Mouse (Mus musculus): ENCODE data around the gene Nxpe5. TPM values are rescaled to one million over a fixed set of nuclear protein-coding genes. Genes with fewer than 3 reads are reported as not detected.

The Nxpe5 gene
- polyA plus RNA-seq, 1 experiment from 2014 or later, result not detected

GRCm38 (mm10) chr5:138219864-138220263 lies 5.8 kb upstream of the Nxpe5 start:
- H3K36me3 ChIP-seq, result no peaks in the 10 kb centered on the region
- no peak overlapping the region for H3K27ac ChIP-seq
- no peaks in the 10 kb centered on the region for H3K4me1 ChIP-seq
- no peaks in the 10 kb centered on the region for H3K27me3 ChIP-seq
- WGBS, result 59% methylated on average over 2 of the region's 2 CpGs
- ATAC-seq (ENCODE audit: insufficient number of reproducible peaks, low FRiP score, low TSS enrichment, low read depth), result no peak
- H3K4me3 ChIP-seq, result no peak overlapping the region
- H3K9ac ChIP-seq, result no peak overlapping the region
- no peak overlapping the region for H3K4me2 ChIP-seq
- H3K9me3 ChIP-seq, result peaks cover 10% of the 10 kb centered on the region; the same call in 1 of the 2 replicates

DNA sequence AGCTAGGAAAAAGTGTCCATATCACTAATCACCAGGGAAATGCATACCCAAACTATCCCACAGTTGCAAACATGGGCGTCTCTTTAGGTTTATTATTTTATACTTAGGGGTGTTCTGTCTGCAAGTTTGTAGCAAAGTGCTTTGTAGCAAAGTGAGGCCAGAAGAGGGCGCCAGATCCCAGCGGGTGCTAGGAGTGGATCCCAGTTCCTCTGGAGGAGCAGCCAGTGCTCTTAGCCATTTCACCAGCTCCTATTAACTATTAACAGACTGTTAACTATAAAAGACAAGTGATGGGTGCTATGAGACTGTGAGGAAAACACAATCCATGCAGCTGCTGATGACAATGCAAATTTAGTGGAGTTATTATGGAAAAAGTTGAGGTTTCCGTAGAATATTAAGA lies 3.6 kb upstream of the Nxpe5 start:
- Histone ChIP-seq H3K4me1 (no peaks in the 10 kb centered on the region), H3K9me3 (peaks cover 1% of the 10 kb centered on the region; the same call in 1 of the 2 replicates), H3K27me3 (no peaks in the 10 kb centered on the region), H3K36me3 (no peaks in the 10 kb centered on the region), H3K4me3 (no peak overlapping the region), H3K9ac (no peak overlapping the region), H3K27ac (no peak overlapping the region), H3K4me2 (no peak overlapping the region)
- ATAC-seq (ENCODE audit: insufficient number of reproducible peaks, low FRiP score, low TSS enrichment, low read depth), result no peak
- WGBS, result 21% methylated on average over 4 of the region's 4 CpGs

GRCm38 (mm10) chr5:138223287-138223686 lies 2.4 kb upstream of the Nxpe5 start:
- no peak overlapping the region for H3K9ac ChIP-seq
- no peak for ATAC-seq (ENCODE audit: insufficient number of reproducible peaks, low FRiP score, low TSS enrichment, low read depth)
- WGBS, result 50% methylated on average over 3 of the region's 3 CpGs

DNA sequence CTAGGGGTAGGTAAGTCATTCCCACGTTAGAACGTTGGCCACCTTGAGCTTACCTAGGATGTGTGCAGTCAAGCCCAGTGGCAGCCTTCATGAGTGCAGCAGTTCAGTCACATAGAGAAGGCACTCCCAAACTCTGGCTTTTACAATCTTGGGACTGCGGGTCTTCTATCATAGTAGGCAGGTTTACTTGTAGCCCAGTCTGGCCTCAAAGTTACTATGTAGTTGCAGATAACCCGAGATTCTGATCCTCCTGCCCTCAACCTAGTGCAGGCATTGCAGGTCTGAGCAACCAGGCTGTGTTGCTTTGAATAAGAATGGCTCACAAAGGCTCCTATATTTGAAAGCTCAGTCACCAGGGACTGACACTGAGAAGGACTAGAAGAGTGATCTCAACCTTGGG lies 793 bp downstream of the Nxpe5 start:
- no peak for ATAC-seq (ENCODE audit: insufficient number of reproducible peaks, low FRiP score, low TSS enrichment, low read depth)
- no peak overlapping the region for H3K4me2 ChIP-seq
- no peaks in the 10 kb centered on the region for H3K36me3 ChIP-seq
- H3K9ac ChIP-seq, result no peak overlapping the region
- no peak overlapping the region for H3K27ac ChIP-seq
- H3K27me3 ChIP-seq, result no peaks in the 10 kb centered on the region
- H3K4me1 ChIP-seq, result no peaks in the 10 kb centered on the region
- WGBS, result 69% methylated on average over 4 of the region's 4 CpGs
- no peaks in the 10 kb centered on the region for H3K9me3 ChIP-seq
- H3K4me3 ChIP-seq, result no peak overlapping the region

More at GRCm38 (mm10) chr5:138223287-138223686, 2.4 kb upstream of the Nxpe5 start:
- Histone ChIP-seq H3K4me3 (no peak overlapping the region), H3K9me3 (no peaks in the 10 kb centered on the region), H3K4me1 (no peaks in the 10 kb centered on the region), H3K4me2 (no peak overlapping the region), H3K27me3 (no peaks in the 10 kb centered on the region), H3K36me3 (no peaks in the 10 kb centered on the region), H3K27ac (no peak overlapping the region)

- no peak for ATAC-seq (ENCODE audit: insufficient number of reproducible peaks, low FRiP score, low TSS enrichment, low read depth)
- H3K4me2 ChIP-seq, result no peak overlapping the region
- H3K9ac ChIP-seq, result no peak overlapping the region
- H3K27ac ChIP-seq, result no peak overlapping the region
- H3K27me3 ChIP-seq, result no peaks in the 10 kb centered on the region
- H3K36me3 ChIP-seq, result no peaks in the 10 kb centered on the region
- no peaks in the 10 kb centered on the region for H3K4me1 ChIP-seq
- H3K4me3 ChIP-seq, result no peak overlapping the region
- 66% methylated on average over 2 of the region's 2 CpGs for WGBS
- no peaks in the 10 kb centered on the region for H3K9me3 ChIP-seq
Observed at GRCm38 (mm10) chr5:138227367-138227766, 1.7 kb downstream of the Nxpe5 start.

DNA sequence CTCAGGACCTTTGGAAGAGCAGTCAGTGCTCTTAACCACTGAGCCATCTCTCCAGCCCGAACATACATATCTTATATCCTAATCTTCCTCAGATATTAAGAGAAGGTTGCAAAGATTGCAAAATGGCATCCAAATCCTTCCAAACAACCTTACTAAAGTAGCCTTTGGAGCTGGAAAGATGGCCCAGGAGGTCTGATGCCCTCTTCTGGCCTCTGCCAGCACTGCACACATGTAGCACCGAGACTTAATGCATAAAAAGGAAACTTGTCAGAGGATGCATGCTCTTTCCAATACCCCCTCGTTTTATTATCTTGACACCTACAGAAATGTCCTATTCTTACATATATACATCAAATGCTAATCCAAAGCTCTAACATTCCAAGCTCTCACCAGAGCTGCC lies 2.3 kb downstream of the Nxpe5 start:
- Histone ChIP-seq H3K9ac (no peak overlapping the region), H3K4me2 (no peak overlapping the region), H3K27ac (no peak overlapping the region), H3K27me3 (no peaks in the 10 kb centered on the region), H3K4me1 (no peaks in the 10 kb centered on the region), H3K4me3 (no peak overlapping the region), H3K36me3 (no peaks in the 10 kb centered on the region), H3K9me3 (no peaks in the 10 kb centered on the region)
- whole genome bisulfite sequencing, result 57% methylated on average over 3 of the region's 3 CpGs
- no peak for ATAC-seq (ENCODE audit: insufficient number of reproducible peaks, low FRiP score, low TSS enrichment, low read depth)

DNA sequence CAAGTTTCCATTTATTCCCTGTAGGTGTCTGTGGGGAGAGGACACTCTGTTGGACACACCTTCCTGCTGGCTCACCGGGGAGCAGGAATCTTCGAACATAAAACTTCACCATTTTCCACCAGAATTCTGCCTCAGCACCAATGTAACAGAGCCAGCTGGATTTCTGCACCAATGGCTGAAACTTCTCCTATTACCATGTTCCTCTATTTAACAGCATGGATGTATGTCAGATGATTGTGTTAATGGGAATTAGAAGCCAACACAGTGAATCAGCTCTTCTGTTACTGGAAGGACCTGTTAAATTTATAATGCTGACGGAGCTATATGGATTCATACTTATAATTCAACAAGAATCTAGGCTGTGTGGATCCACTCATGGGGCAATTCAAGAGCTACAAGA lies 3.8 kb downstream of the Nxpe5 start:
- Histone ChIP-seq H3K4me2 (no peak overlapping the region), H3K27ac (no peak overlapping the region), H3K9ac (no peak overlapping the region), H3K4me3 (no peak overlapping the region), H3K4me1 (no peaks in the 10 kb centered on the region), H3K27me3 (no peaks in the 10 kb centered on the region), H3K9me3 (no peaks in the 10 kb centered on the region), H3K36me3 (no peaks in the 10 kb centered on the region)
- 86% methylated on average over 3 of the region's 3 CpGs for WGBS
- no peak for ATAC-seq (ENCODE audit: insufficient number of reproducible peaks, low FRiP score, low TSS enrichment, low read depth)

DNA sequence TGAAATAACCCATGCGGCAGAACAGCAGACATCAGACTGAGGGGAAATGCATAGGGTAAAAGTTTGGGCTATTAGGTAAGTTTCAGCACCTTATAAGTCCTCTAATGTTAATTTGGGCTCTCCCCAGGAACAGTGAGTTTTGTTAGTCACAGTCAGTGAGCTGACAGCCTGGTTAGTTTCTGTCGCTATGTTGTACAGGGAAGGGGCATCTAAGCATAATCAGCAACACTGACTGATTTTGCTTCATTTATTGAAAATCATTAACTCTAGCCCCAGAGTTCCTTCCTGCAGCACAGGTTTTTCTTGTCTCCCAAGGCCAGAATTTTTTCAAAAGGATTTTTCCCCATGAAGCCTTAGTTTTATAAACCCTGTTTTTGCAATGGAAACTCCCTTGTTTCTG lies 8.1 kb downstream of the Nxpe5 start:
- WGBS, result 72% methylated on average over 2 of the region's 2 CpGs
- Histone ChIP-seq H3K4me1 (no peaks in the 10 kb centered on the region), H3K9me3 (no peaks in the 10 kb centered on the region), H3K36me3 (no peaks in the 10 kb centered on the region), H3K4me3 (no peak overlapping the region), H3K4me2 (no peak overlapping the region), H3K27me3 (no peaks in the 10 kb centered on the region), H3K9ac (no peak overlapping the region), H3K27ac (no peak overlapping the region)
- ATAC-seq (ENCODE audit: insufficient number of reproducible peaks, low FRiP score, low TSS enrichment, low read depth), result no peak

- no peaks in the 10 kb centered on the region for H3K36me3 ChIP-seq
- no peaks in the 10 kb centered on the region for H3K9me3 ChIP-seq
- H3K4me3 ChIP-seq, result no peak overlapping the region
- no peak overlapping the region for H3K27ac ChIP-seq
- no peak overlapping the region for H3K9ac ChIP-seq
- no peak for ATAC-seq (ENCODE audit: insufficient number of reproducible peaks, low FRiP score, low TSS enrichment, low read depth)
- no peak overlapping the region for H3K4me2 ChIP-seq
- no peaks in the 10 kb centered on the region for H3K4me1 ChIP-seq
- no peaks in the 10 kb centered on the region for H3K27me3 ChIP-seq
Observed at GRCm38 (mm10) chr5:138234224-138234623, 8.5 kb downstream of the Nxpe5 start.

DNA sequence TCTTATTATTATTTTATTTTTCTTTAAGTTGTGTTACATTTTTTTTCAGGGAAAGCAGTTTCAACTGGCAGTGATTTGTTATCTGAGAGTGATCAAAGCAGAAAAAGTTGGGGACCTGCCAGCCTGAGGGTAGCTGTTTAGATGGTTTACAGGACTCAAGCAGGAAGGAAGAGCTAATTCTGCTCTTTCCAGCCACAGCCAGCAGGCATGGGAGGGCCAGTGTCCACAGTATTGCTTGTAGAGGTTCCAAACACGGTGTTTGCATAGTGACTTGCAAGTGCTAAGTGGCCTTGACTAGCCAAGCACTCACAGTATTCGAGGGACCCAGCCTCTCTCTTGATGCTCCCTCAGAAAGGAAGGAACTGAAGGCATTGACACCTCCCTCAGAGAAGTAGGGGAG lies 15.8 kb downstream of the Nxpe5 start:
- H3K4me2 ChIP-seq, result no peak overlapping the region
- H3K27me3 ChIP-seq, result no peaks in the 10 kb centered on the region
- no peak overlapping the region for H3K9ac ChIP-seq
- no peaks in the 10 kb centered on the region for H3K4me1 ChIP-seq
- H3K9me3 ChIP-seq, result no peaks in the 10 kb centered on the region
- no peak for ATAC-seq (ENCODE audit: insufficient number of reproducible peaks, low FRiP score, low TSS enrichment, low read depth)
- H3K36me3 ChIP-seq, result no peaks in the 10 kb centered on the region
- no peak overlapping the region for H3K27ac ChIP-seq
- 33% methylated on average over 2 of the region's 2 CpGs for WGBS
- H3K4me3 ChIP-seq, result no peak overlapping the region

DNA sequence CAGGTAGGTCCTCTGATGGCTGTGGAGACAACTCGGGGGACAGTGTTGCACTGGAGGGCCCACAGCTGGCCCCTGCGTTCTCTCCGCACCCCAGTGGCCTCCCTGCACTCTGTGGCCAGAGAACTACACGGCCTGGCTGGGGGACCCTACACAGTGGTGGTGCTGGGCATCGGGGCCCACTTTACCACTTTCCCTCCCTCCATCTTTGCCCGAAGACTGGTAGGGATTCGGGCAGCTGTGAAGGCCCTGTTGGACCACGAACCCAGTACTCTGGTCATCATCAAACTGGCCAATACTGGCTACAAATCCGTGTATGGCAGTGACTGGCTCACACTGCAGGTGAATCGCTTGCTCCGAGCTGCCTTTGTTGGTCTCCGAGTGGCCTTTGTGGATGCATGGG lies 25.4 kb downstream of the Nxpe5 start:
- Histone ChIP-seq H3K9ac (no peak overlapping the region), H3K4me1 (peaks cover 8% of the 10 kb centered on the region), H3K4me2 (no peak overlapping the region), H3K27ac (no peak overlapping the region), H3K27me3 (no peaks in the 10 kb centered on the region), H3K9me3 (0 out of 2 replicates have a peak, but pooled peaks cover 3% of the 10 kb centered on the region), H3K4me3 (no peak overlapping the region), H3K36me3 (no peaks in the 10 kb centered on the region)
- ATAC-seq (ENCODE audit: insufficient number of reproducible peaks, low FRiP score, low TSS enrichment, low read depth), result no peak
- 85% methylated on average over 12 of the region's 12 CpGs for WGBS

DNA sequence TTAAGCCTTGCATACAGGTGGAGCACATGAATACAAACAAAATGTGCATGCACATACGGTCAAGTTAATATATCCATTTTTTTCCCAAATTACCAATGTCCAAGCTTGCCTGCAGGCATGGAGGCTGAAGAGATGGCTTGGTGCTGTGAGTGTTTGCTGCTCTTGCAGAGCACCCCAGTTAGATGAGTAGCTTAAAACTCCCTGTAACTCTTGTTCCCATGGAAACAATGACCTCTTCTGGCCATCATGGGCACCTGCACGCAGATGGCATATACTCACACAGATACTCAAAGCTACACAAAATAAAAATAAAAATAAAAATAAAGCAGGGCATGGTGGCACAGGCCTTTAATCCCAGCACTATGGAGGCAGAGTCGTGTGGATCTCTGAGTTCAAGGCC lies 27.4 kb downstream of the Nxpe5 start:
- ATAC-seq (ENCODE audit: insufficient number of reproducible peaks, low FRiP score, low TSS enrichment, low read depth), result no peak
- Histone ChIP-seq H3K9me3 (0 out of 2 replicates have a peak, but pooled peaks cover 3% of the 10 kb centered on the region), H3K36me3 (peaks cover 11% of the 10 kb centered on the region; the same call in 1 of the 2 replicates), H3K27me3 (no peaks in the 10 kb centered on the region), H3K4me2 (no peak overlapping the region), H3K9ac (no peak overlapping the region), H3K4me1 (peaks cover 18% of the 10 kb centered on the region), H3K4me3 (no peak overlapping the region), H3K27ac (no peak overlapping the region)
- 90% methylated on average over 3 of the region's 3 CpGs for WGBS
